Mouse (Mus musculus) forebrain, embryonic 16.5 days (tissue): ENCODE data around the gene Fcna. TPM values are rescaled to one million over a fixed set of nuclear protein-coding genes. Genes with fewer than 3 reads are reported as not detected.

Experiments
- ATAC-seq: fragments of 200-750 bp; cut with Nextera tagmentation; 2 replicates; pipeline ENCODE4 v1.8.0; 2017; ENCODE audit warnings: mild to moderate bottlenecking, moderate library complexity
- H3K27ac ChIP-seq: fragments of 300-500 bp; sonication (generic); 2 replicates; pipeline ENCODE4 v1.5.1; 2014; ENCODE audit warnings: low read length, control low read depth
- H3K27me3 ChIP-seq: fragments of 300-500 bp; sonication (generic); replicated peaks from 2 replicates; pipeline ENCODE4 v1.6.1; 2014; ENCODE audit warnings: low read length; ENCODE audit not compliant: control insufficient read depth, insufficient read depth
- H3K36me3 ChIP-seq: fragments of 300-500 bp; sonication (generic); 2 replicates; pipeline ENCODE4 v1.6.1; 2014; ENCODE audit not compliant: control insufficient read depth, insufficient read depth
- H3K4me1 ChIP-seq: fragments of 300-500 bp; sonication (generic); replicated peaks from 2 replicates; pipeline ENCODE4 v1.6.1; 2014; ENCODE audit warnings: low read length; ENCODE audit not compliant: control insufficient read depth, insufficient read depth
- H3K4me2 ChIP-seq: fragments of 300-500 bp; sonication (generic); 2 replicates; pipeline ENCODE4 v1.6.1; 2014; ENCODE audit warnings: mild to moderate bottlenecking, low read length, control low read depth
- H3K4me3 ChIP-seq: fragments of 300-500 bp; sonication (generic); replicated peaks from 2 replicates; pipeline ENCODE4 v1.5.1; 2014; ENCODE audit warnings: mild to moderate bottlenecking, low read length, control low read depth
- H3K9ac ChIP-seq: fragments of 300-500 bp; sonication (generic); replicated peaks from 2 replicates; pipeline ENCODE4 v1.6.1; 2014; ENCODE audit warnings: low read depth, low read length, control low read depth
- H3K9me3 ChIP-seq: fragments of 300-500 bp; sonication (generic); 2 replicates; pipeline ENCODE4 v1.6.1; 2016; ENCODE audit warnings: low read length; ENCODE audit not compliant: control insufficient read depth
- WGBS: fragments of 180-500 bp; shearing (Covaris S2); extraction: QIAGEN DNeasy Blood & Tissue Kit; methylation state at CpG from one replicate; pipeline ENCODE4 v1.1.7; 2014; 5-methylcytosine and 5-hydroxymethylcytosine counted together
- polyA plus RNA-seq: library from polyadenylated mRNA; unstranded; fragments of >200 nt; fragmentation: Nextera tagmentation; extraction: Ambion mirVana; gene quantifications from 2 replicates; pipeline ENCODE4 v1.2.1, GENCODE M21; 2015

The Fcna gene
- polyA plus RNA-seq, 1 experiment from 2014 or later = 2.3 TPM

- no peaks in the 10 kb centered on the region for H3K9me3 ChIP-seq
- H3K27me3 ChIP-seq = peaks cover 43% of the 10 kb centered on the region
- H3K36me3 ChIP-seq = peaks cover 7% of the 10 kb centered on the region; the same call in 1 of the 2 replicates
- WGBS = 38% methylated on average over 6 of the region's 6 CpGs
- peak overlapping the region; percentile 76; the same call in 1 of the 2 replicates for H3K4me2 ChIP-seq
- peak; percentile 8; the same call in 1 of the 2 replicates for ATAC-seq
- no peak overlapping the region; the same call in 1 of the 2 replicates for H3K9ac ChIP-seq
- no peak overlapping the region for H3K4me3 ChIP-seq
- H3K27ac ChIP-seq = no peak overlapping the region
- H3K4me1 ChIP-seq = peaks cover 46% of the 10 kb centered on the region
Observed at GRCm38 (mm10) chr2:25581901-25582301, 45.9 kb downstream of the Fcna start.

GRCm38 (mm10) chr2:25581294-25581864 lies 46.5 kb downstream of the Fcna start, which contains the start of gene Ajm1:
Ajm1 (minus strand) TSS chr2:25581757.
- ATAC-seq = peak; percentile 80
- Histone ChIP-seq H3K27ac (no peak within 1 kb of the TSS), H3K9me3 (no peaks in the 10 kb centered on the region), H3K9ac (peak within 1 kb of the TSS; percentile 71), H3K4me3 (peak within 1 kb of the TSS; percentile 58), H3K4me1 (peaks cover 46% of the 10 kb centered on the region), H3K36me3 (peaks cover 7% of the 10 kb centered on the region; the same call in 1 of the 2 replicates), H3K4me2 (peak within 1 kb of the TSS; percentile 76), H3K27me3 (peaks cover 48% of the 10 kb centered on the region)
- 6% methylated on average over 19 of the region's 19 CpGs for WGBS

- peak overlapping the region; percentile 71 for H3K9ac ChIP-seq
- H3K36me3 ChIP-seq = 0 out of 2 replicates have a peak, but pooled peaks cover 3% of the 10 kb centered on the region
- ATAC-seq = 0 out of 2 replicates have a peak, but pooled peaks have one; percentile 0
- WGBS = 42% methylated on average over 6 of the region's 6 CpGs
- H3K27ac ChIP-seq = no peak overlapping the region
- H3K27me3 ChIP-seq = peaks cover 54% of the 10 kb centered on the region
- H3K9me3 ChIP-seq = no peaks in the 10 kb centered on the region
- H3K4me2 ChIP-seq = peak overlapping the region; percentile 76
- peak overlapping the region; percentile 58 for H3K4me3 ChIP-seq
- H3K4me1 ChIP-seq = peaks cover 50% of the 10 kb centered on the region
Observed at GRCm38 (mm10) chr2:25580621-25581101, 47.2 kb downstream of the Fcna start.

DNA sequence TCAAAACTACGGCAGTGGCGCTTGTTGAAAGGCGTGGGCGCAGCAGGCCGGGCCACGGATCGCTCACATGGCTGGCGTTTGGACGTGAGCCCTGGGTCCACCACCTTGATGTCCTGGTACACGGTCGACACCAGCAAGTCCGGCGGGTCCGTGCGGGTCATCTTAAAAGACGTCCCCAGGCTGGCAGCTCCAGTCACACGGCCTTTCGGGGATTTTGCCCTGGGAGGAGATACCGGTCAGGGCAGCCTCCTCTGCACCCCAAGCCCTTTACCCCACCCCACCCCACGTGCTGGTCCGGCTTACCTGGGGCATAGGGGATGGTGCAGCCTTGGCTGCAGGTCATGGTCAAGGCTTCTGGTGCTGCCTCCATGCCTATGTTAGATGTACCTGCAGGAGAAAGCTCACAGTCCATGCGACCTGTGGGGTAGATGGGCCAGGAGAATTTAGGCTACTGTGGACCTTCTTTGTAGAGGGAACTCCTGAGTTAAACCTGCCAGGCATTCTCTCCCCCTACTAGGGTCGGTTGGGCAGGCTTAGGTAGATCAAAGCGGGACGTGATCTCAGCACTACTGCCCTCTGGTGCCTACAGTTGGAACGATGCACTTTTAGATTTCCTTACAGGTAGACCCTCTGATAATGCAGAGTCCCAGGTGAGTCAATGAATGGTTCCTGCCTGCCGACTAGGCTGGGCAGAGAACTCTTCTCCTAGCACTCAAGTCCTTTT lies 47.9 kb downstream of the Fcna start:
- WGBS = 6% methylated on average over 27 of the region's 27 CpGs
- no peak for ATAC-seq
- peaks cover 54% of the 10 kb centered on the region for H3K27me3 ChIP-seq
- H3K27ac ChIP-seq = no peak overlapping the region
- no peak overlapping the region for H3K9ac ChIP-seq
- no peaks in the 10 kb centered on the region for H3K9me3 ChIP-seq
- H3K4me2 ChIP-seq = no peak overlapping the region; the same call in 1 of the 2 replicates
- peak overlapping the region; percentile 17; the same call in 1 of the 2 replicates for H3K4me3 ChIP-seq
- 0 out of 2 replicates have a peak, but pooled peaks cover 3% of the 10 kb centered on the region for H3K36me3 ChIP-seq
- H3K4me1 ChIP-seq = peaks cover 55% of the 10 kb centered on the region

GRCm38 (mm10) chr2:25578796-25579736 lies 48.8 kb downstream of the Fcna start:
- H3K36me3 ChIP-seq = no peaks in the 10 kb centered on the region
- H3K9me3 ChIP-seq = no peaks in the 10 kb centered on the region
- peak overlapping the region; percentile 17 for H3K4me3 ChIP-seq
- H3K4me2 ChIP-seq = peak overlapping the region; percentile 26
- no peak overlapping the region for H3K27ac ChIP-seq
- H3K27me3 ChIP-seq = peaks cover 54% of the 10 kb centered on the region
- H3K4me1 ChIP-seq = peaks cover 57% of the 10 kb centered on the region
- WGBS = 7% methylated on average over 76 of the region's 77 CpGs
- 0 out of 2 replicates have a peak overlapping the region, but pooled peaks have one; percentile 13 for H3K9ac ChIP-seq
- ATAC-seq = no peak

DNA sequence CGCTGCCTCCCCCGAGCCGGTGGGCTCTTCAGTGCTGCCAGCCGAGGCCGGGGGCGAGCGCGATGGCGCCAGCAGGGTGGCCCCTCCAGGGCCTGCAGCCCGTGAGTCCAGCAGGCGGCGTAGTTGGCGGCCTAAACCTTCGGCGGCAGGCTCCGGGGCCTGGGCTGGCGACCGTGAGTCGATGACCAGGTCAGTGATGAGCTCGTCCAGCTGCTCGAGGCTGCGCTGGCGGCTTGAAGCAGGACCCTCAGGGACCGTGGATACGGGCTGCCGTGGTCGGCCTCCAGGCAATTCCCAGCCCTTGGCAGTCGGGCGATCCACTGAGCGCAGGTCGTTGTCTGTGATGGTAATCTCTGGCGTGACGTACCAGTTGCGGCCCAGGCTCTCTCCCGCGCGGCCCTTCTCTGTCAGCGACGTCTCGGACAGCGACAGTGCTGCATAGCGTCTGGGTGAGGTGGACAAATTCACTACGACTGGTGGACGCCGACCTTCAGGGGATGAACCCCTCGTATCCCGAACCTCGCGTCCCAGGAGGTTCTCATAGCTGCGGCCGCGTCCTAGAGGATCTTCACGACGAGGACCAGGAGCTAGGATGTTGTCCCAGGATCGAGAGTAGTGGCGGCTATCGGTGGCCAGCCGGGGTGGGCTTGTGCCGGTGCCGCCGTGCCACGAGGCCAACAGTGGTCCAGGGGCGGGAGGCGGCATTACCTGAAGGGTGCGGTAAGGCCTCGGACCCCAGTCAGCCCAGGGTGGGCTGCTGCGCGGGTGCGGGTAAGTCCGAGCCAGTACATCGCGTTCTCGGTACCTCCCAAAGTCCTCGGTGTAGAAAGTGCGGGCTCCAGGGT lies 49.7 kb downstream of the Fcna start:
- H3K9me3 ChIP-seq = no peaks in the 10 kb centered on the region
- H3K9ac ChIP-seq = peak overlapping the region; percentile 22; the same call in 1 of the 2 replicates
- H3K4me3 ChIP-seq = peak overlapping the region; percentile 25
- H3K27ac ChIP-seq = no peak overlapping the region
- peaks cover 66% of the 10 kb centered on the region for H3K4me1 ChIP-seq
- H3K36me3 ChIP-seq = no peaks in the 10 kb centered on the region
- H3K27me3 ChIP-seq = peaks cover 54% of the 10 kb centered on the region
- peak overlapping the region; percentile 44 for H3K4me2 ChIP-seq
- 6% methylated on average over 75 of the region's 75 CpGs for WGBS
- ATAC-seq = no peak

GRCm38 (mm10) chr2:25576965-25577891 lies 50.6 kb downstream of the Fcna start:
- H3K4me3 ChIP-seq = peak overlapping the region; percentile 25
- peak overlapping the region; percentile 22; the same call in 1 of the 2 replicates for H3K9ac ChIP-seq
- no peak for ATAC-seq
- H3K27me3 ChIP-seq = peaks cover 54% of the 10 kb centered on the region
- H3K36me3 ChIP-seq = no peaks in the 10 kb centered on the region
- no peaks in the 10 kb centered on the region for H3K9me3 ChIP-seq
- 16% methylated on average over 92 of the region's 92 CpGs for whole genome bisulfite sequencing
- no peak overlapping the region for H3K27ac ChIP-seq
- peaks cover 66% of the 10 kb centered on the region for H3K4me1 ChIP-seq
- H3K4me2 ChIP-seq = peak overlapping the region; percentile 44
